Mouse (Mus musculus): ENCODE data around the gene Xylb.
"Not testable (repeated sequence)": the region's sequence is repeated elsewhere in the genome, so short reads cannot be mapped to it uniquely, and the experiment has no call there.

The Xylb gene

DNA sequence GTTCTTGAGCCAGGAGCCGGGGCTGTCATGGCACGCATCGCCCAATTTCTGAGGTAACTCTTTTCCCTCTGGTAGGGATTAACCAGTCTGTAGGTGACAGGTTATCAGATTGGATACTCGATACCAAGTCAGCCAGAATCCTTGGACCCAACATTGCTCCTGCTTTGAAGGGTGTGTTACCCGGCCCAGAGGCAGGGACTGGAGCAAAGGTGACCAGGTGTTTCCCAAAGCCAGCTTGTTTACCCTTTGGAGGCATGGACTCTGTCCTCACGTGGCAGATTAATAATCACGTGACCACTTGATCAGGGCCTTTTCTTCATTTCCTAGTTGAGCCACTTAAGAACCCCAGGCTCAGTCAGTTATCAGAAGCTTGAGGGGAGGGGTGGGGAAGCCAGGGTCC, 14.5 kb upstream of the Xylb start:
- no peak for DNase-seq

GRCm38 (mm10) chr9:119346376-119346775, 10.8 kb upstream of the Xylb start:
- DNase-seq = no peak

GRCm38 (mm10) chr9:119350531-119350930, 6.7 kb upstream of the Xylb start:
- DNase-seq = no peak

- DNase-seq = no peak
Observed at GRCm38 (mm10) chr9:119350947-119351705, 6.1 kb upstream of the Xylb start.

- DNase-seq = peak; percentile 65 to 79
Observed at GRCm38 (mm10) chr9:119352060-119352459, 5.1 kb upstream of the Xylb start.

- no peak for DNase-seq
Observed at GRCm38 (mm10) chr9:119353926-119354325, 3.3 kb upstream of the Xylb start.

DNA sequence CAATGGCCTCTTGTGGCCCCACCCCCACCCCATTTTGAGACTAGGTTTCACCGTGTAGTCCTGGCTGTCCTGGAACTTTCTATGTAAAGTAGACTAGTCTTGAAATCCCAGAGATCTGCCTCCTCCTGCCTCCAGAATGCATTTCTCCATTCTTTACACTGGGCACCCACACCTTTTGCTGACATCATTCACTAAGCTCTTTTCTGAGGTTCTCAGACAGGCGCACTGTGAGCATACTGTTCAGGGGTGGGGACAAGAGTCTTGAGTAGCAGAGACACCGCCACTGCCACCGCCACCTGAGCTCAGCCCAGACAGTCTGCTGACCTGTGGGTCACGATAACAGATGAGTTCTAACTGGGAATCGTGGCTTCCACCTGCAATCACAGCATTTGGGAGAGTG, 1.2 kb upstream of the Xylb start:
- no peak for DNase-seq

DNA sequence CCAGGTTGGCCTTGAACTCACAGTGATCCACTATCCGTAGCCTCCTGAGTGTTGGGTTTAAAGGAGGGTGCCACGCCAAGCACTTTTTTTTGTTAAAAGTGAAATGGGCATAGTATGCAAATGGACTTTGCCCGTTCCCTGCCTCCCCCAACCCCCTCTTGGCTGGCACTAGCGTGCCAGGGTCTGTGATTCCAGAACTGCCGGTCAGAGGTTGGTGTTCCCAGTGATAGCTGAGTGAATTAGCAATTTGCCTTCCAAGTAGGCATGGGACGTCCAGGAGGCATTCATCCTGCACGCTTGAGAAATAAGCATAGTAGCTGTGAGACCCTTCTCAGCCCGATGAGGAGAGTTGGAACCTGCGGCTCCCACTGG, 863 bp downstream of the Xylb start:
- DNase-seq = no peak

DNA sequence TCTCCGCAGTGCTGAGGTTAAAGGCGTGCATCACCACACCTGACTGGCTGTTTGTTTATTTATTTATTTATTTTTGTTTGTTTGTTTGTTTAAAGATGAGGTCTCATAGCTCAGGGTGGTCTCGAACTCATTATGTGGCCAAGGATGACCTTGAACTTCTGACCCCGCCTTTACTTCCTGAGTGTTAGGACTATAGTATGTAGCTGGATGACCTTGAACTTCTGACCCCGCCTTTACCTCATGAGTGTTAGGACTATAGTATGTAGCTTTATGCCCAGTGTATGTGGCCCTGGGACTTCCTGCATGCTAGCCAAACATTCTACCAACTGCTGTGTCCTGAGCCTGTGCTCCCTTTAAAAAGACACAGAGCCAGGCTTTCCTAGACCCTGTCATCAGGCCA, 4.2 kb downstream of the Xylb start:
- DNase-seq = no peak

- DNase-seq = no peak
Observed at GRCm38 (mm10) chr9:119363229-119363628, 6.0 kb downstream of the Xylb start.

DNA sequence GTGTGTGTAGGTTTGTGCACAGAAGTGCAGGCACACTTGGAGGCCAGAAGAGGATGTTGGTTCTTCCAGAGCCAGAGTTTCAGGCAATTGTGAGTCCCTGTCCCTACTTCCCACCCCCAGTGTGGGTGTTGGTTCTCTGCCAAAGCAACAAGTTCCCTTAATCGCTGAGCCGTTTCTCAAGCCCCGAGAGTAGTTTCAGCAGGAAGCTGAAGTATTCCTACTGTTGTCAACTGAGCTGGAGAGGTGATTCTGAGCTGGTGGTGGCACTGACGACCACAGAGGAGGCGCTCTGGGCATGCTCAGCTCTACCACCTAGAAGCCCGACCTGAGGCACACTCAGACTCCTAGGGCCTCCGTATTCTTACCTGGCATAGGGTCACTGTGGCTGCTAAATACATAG, 8.1 kb downstream of the Xylb start, which contains the start of gene Slc22a14:
Slc22a14 (minus strand) TSS at position 270 of the 400 bp plus-strand sequence.
- DNase-seq = no peak

GRCm38 (mm10) chr9:119368367-119368766, 11.2 kb downstream of the Xylb start:
- no peak for DNase-seq

DNA sequence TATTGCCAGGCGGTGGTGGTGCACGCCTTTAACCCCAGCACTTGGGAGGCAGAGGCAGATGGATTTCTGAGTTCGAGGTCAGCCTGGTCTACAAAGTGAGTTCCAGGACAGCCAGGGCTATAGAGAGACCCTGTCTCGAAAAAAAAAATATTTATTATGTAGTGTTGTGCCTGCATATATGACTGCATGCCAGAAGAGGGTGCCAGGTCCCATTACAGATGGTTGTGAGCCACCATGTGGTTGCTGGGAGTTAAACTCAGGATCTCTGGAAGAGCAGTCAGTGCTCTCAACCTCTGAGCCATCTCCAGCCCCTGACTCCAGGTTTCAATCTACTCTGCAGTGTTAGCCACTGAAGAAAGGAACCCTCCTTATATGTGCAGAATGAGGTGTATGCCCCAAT, 13.6 kb downstream of the Xylb start:
- not testable (repeated sequence) for DNase-seq

DNA sequence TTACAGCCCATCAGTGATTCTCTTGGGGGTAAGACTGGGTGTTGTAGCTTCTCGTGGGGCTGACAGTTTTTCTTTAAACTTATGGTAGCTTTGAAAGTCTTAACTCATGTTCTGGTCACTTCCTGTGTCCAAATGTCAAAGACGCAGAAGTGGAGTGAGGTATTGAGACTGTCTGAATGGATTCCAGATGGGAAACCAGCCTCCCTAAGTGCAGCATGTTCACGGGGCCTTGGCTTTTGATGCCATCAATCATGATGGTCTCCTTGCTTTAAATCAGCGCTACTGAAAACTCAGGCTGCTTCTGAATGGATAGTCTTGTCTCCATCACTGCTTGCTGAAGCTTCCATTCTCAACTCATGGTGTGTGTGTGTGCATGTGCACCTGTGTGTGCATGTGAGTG, 14.1 kb downstream of the Xylb start:
- DNase-seq = no peak

DNA sequence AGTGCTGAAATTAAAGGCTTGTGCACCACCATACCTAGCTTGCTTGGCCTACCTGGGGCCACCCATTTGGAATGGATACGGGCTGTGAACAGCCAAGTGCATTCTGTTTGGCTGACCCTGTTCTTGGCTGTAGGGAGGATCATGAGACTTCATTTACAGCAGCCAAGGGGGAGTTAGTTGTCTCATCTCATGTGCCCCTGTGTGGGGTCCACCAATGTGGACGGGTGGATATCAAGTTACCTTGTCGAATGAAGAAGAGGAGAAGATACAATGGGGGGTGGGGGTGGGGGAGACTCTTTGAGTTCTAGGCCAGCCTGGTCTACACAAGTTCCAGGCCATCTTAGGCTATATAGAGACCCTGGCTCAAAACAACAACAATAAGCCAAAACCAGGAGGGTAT, 17.8 kb downstream of the Xylb start:
- no peak for DNase-seq

- no peak for DNase-seq
Observed at GRCm38 (mm10) chr9:119375556-119375955, 18.4 kb downstream of the Xylb start.

DNA sequence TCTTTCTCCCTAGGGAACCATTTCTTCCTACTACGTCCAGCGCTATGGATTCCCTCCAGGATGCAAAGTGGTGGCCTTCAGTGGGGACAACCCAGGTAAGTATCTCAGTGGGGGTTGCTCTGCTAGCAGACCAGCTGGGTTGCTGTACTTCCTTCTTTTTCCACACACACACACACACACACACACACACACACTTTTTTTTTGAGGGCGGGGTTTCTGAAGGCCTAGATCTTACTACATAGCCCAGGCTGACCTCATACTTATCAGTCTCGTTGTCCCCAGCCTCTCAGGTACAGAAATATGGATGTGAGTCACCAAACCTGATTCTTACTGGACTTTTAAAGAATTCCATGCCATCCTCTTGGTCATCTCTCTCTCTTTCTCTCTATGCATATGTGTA, 21.1 kb downstream of the Xylb start:
- no peak for DNase-seq

DNA sequence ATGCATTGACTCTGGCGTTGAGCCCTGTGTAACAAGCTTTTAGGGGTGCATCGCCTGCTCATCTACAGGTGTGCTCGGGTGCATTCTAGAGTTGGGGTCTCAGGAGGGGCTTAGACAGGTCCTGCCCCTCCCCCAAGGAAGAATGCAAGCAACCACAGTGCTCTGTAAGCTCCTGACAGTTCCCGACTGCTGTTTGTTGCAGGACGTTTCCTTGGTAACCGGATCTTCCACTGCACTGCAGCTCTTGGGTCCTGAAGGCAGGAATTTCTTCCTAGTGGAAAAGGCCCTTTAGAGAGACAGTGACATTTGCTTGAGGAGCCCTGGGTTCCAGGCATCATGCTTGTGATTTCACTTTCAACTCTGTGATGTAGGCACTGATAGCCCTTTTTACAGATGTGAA, 25.4 kb downstream of the Xylb start:
- DNase-seq = no peak

DNA sequence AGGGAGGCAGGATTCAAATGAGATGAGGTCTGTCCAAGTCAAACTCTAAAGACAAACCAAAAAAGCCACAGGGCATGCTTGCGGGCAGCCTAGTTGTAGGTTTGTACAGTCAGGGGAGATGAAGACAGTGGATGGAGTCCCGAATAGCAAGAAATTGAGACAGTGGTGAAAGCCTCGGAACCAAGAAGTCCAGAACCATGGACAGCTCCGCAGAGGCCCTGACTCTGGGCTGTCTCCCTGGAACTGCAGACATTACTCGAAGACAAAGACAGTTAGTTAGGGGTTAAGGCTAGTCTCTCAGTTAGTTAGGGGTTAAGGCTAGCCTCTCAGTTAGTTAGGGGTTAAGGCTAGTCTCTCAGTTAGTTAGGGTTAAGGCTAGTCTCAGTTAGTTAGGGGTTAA, 31.8 kb downstream of the Xylb start:
- no peak for DNase-seq

DNA sequence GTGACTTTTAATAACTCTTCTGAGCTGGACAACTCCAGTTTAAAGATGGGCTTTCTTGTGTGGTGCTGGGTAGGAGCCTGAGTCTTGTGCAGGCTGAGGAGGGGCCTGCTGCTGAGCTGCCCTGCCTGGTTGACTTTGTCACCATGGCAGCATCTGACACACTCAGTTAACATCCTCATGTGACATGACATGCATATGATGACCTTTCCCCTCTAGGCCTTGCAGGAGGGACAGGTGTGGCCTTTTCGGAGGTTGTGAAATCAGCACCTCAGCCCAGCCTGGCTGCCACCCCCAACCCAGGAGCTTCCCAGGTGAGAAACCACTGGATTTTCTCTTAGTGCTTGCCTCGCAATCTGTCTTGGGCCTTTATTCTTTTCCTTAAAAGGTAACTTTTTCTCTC, 33.0 kb downstream of the Xylb start:
- no peak for DNase-seq

DNA sequence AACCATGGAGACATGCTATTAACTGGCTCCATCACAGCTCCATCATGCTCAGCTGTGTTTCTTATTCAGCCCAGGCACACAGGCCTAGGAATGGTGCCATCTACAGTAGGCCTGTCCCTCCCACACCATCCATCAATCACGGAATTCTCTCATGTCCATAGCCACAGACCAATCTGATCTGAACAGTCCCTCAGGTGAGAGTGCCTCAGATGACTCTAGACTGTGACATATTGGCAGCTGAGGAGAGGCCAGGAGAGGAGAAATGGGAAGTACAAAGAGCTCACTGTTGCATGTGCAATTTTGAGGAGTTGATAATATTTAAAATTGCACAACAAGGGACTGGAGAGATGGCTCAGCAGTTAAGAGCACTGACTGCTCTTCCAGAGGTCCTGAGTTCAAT, 37.6 kb downstream of the Xylb start:
- DNase-seq = no peak

DNA sequence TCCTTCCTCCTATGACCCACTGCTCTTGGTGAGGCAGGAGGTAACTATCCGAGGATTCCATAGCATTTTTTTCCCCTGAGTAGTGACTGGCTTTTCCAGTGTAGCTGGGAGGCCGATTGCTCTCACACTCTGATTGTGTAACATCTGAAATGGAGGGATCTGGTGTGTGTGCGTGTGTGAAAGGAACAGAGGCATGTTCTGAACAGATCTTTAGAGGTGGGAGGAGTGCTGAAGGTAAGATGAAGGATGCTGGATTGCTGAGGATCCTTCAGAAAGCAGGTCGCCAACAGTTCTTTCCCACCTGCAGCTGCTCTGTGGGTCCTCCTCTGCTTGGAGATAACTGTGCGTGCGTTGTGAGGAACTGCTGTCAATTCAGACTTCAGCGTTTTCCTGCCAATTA, 44.2 kb downstream of the Xylb start:
- DNase-seq = no peak

GRCm38 (mm10) chr9:119401801-119402214, 44.6 kb downstream of the Xylb start, which contains the start of gene Acvr2b:
Gene Acvr2b (plus strand): TSS chr9:119402118.
- peak; percentile 92 to 95 for DNase-seq

GRCm38 (mm10) chr9:119402253-119403235, 45.4 kb downstream of the Xylb start:
- DNase-seq = peak; percentile 39 to 67
